8 mouse cellular contexts compared by ENCODE assay signal in genomic region chr12:27932382-27933140, GRCm38 (mm10).
DNase-seq lines count a peak whose midpoint lies in the region; ATAC-seq and TF ChIP-seq lines count a peak whose summit lies in the region.

No protein-coding gene starts in this region.

- TF ChIP-seq POLR2A in heart, adult 2 months (IDR thresholded peaks at IDR 0.05; ENCODE audit: insufficient read depth, low read depth, low read length) = no peak

- intact Hi-C loops in heart, adult 2 months (cut with DNase I) = no loop called here

- peak; percentile 89 for ATAC-seq in embryonic facial prominence, embryonic 14.5 days (ENCODE audit: low read depth)
- peak; percentile 59; the same call in 1 of the 2 replicates for ATAC-seq in hindbrain, postnatal 0 days
- peak; percentile 60 for ATAC-seq in midbrain, embryonic 13.5 days

- no peak overlapping the region for H3K9ac ChIP-seq in heart, adult 2 months (ENCODE audit: low read depth, low read length)
- no peak overlapping the region for H3K9ac ChIP-seq in embryonic facial prominence, embryonic 14.5 days (ENCODE audit: low read depth, low read length)
- H3K9ac ChIP-seq in hindbrain, postnatal 0 days (replicated peaks; ENCODE audit: low read length) = no peak overlapping the region
- H3K9ac ChIP-seq in midbrain, embryonic 13.5 days (replicated peaks) = no peak overlapping the region

- WGBS in heart, embryonic 10.5 days = 44% methylated on average over 7 of the region's 7 CpGs
- 35% methylated on average over 7 of the region's 7 CpGs for WGBS in heart, adult 2 months
- 17% methylated on average over 7 of the region's 7 CpGs for WGBS in embryonic facial prominence, embryonic 14.5 days
- 42% methylated on average over 7 of the region's 7 CpGs for WGBS in hindbrain, postnatal 0 days
- 29% methylated on average over 7 of the region's 7 CpGs for WGBS in midbrain, embryonic 13.5 days

- H3K27ac ChIP-seq in heart, embryonic 10.5 days = no peak overlapping the region
- H3K27ac ChIP-seq in heart, adult 2 months = no peak overlapping the region
- H3K27ac ChIP-seq in embryonic facial prominence, embryonic 14.5 days (replicated peaks; ENCODE audit: low read depth, low read length) = no peak overlapping the region
- no peak overlapping the region for H3K27ac ChIP-seq in hindbrain, postnatal 0 days
- peak overlapping the region; percentile 58 for H3K27ac ChIP-seq in midbrain, embryonic 13.5 days

- no peaks in the 10 kb centered on the region for H3K36me3 ChIP-seq in heart, embryonic 10.5 days
- H3K36me3 ChIP-seq in heart, adult 2 months (ENCODE audit: control insufficient read depth, insufficient read depth, low read length) = no peaks in the 10 kb centered on the region
- no peaks in the 10 kb centered on the region for H3K36me3 ChIP-seq in embryonic facial prominence, embryonic 14.5 days (ENCODE audit: control insufficient read depth, insufficient read depth, low read length)
- no peaks in the 10 kb centered on the region for H3K36me3 ChIP-seq in hindbrain, postnatal 0 days (ENCODE audit: insufficient read depth, low read length)
- no peaks in the 10 kb centered on the region for H3K36me3 ChIP-seq in midbrain, embryonic 13.5 days

- H3K4me2 ChIP-seq in embryonic facial prominence, embryonic 14.5 days (ENCODE audit: low read depth, low read length) = 0 out of 2 replicates have a peak overlapping the region, but pooled peaks have one; percentile 10
- H3K4me2 ChIP-seq in hindbrain, postnatal 0 days (ENCODE audit: low read depth, low read length) = no peak overlapping the region
- 0 out of 2 replicates have a peak overlapping the region, but pooled peaks have one; percentile 22 for H3K4me2 ChIP-seq in midbrain, embryonic 13.5 days (replicated peaks)

- no peak for TF ChIP-seq EP300 in heart, adult 2 months (IDR thresholded peaks at IDR 0.05; ENCODE audit: insufficient read depth, low read depth, low read length)

- no peaks in the 10 kb centered on the region for H3K79me2 ChIP-seq in heart, adult 2 months (replicated peaks; ENCODE audit: control insufficient read depth, insufficient read depth, low read length)

- peaks cover 18% of the 10 kb centered on the region for H3K4me1 ChIP-seq in heart, embryonic 10.5 days
- H3K4me1 ChIP-seq in heart, adult 2 months (ENCODE audit: control insufficient read depth, insufficient read depth, low read length) = no peaks in the 10 kb centered on the region; the same call in 1 of the 2 replicates
- peaks cover 23% of the 10 kb centered on the region for H3K4me1 ChIP-seq in embryonic facial prominence, embryonic 14.5 days (ENCODE audit: control insufficient read depth, insufficient read depth, low read length)
- H3K4me1 ChIP-seq in hindbrain, postnatal 0 days (ENCODE audit: insufficient read depth, low read length) = peaks cover 4% of the 10 kb centered on the region; the same call in 1 of the 2 replicates
- H3K4me1 ChIP-seq in midbrain, embryonic 13.5 days (replicated peaks) = peaks cover 26% of the 10 kb centered on the region

- TF ChIP-seq CTCF in heart, adult 2 months (IDR thresholded peaks at IDR 0.05) = no peak
- no peak for TF ChIP-seq CTCF in hindbrain, postnatal 0 days (IDR thresholded peaks at IDR 0.05; ENCODE audit: low read depth)

- H3K9me3 ChIP-seq in heart, embryonic 10.5 days = no peaks in the 10 kb centered on the region
- no peaks in the 10 kb centered on the region for H3K9me3 ChIP-seq in embryonic facial prominence, embryonic 14.5 days (ENCODE audit: control insufficient read depth, low read length)
- H3K9me3 ChIP-seq in hindbrain, postnatal 0 days (ENCODE audit: low read length) = no peaks in the 10 kb centered on the region
- H3K9me3 ChIP-seq in midbrain, embryonic 13.5 days = no peaks in the 10 kb centered on the region

- H3K27me3 ChIP-seq in heart, embryonic 10.5 days (ENCODE audit: insufficient read depth, poor library complexity, severe bottlenecking) = no peaks in the 10 kb centered on the region
- no peaks in the 10 kb centered on the region for H3K27me3 ChIP-seq in heart, adult 2 months (ENCODE audit: control insufficient read depth, insufficient read depth, low read length)
- no peaks in the 10 kb centered on the region for H3K27me3 ChIP-seq in embryonic facial prominence, embryonic 14.5 days (replicated peaks; ENCODE audit: control insufficient read depth, insufficient read depth, low read length)
- H3K27me3 ChIP-seq in hindbrain, postnatal 0 days (ENCODE audit: insufficient read depth, low read length) = no peaks in the 10 kb centered on the region
- H3K27me3 ChIP-seq in midbrain, embryonic 13.5 days = no peaks in the 10 kb centered on the region

- H3K4me3 ChIP-seq in heart, embryonic 10.5 days = no peak overlapping the region
- no peak overlapping the region for H3K4me3 ChIP-seq in heart, adult 2 months
- no peak overlapping the region for H3K4me3 ChIP-seq in embryonic facial prominence, embryonic 14.5 days (ENCODE audit: low read depth, low read length)
- H3K4me3 ChIP-seq in hindbrain, postnatal 0 days (ENCODE audit: low read length) = no peak overlapping the region
- no peak overlapping the region for H3K4me3 ChIP-seq in midbrain, embryonic 13.5 days (replicated peaks)

- peak; percentile 74 for DNase-seq in heart, embryonic 10.5 days (ENCODE audit: low spot score)
- no peak for DNase-seq in heart, adult 2 months
- DNase-seq in embryonic facial prominence, embryonic 14.5 days (ENCODE audit: low spot score) = peak; percentile 87
- peak; percentile 36 for DNase-seq in hindbrain, postnatal 0 days (ENCODE audit: low spot score)
- no peak for DNase-seq in thymus, postnatal 14 days
- no peak for DNase-seq in urinary bladder, postnatal 4 days (ENCODE audit: low spot score in 2 of 2)
- DNase-seq in spleen, postnatal 14 days (ENCODE audit: low spot score in 2 of 2) = no peak

Comparison
In these comparisons a context has a peak if more than half of its experiments do, and no peak if none do; other contexts are left out.
1. DNase-seq: peak in heart, embryonic 10.5 days (single experiment), embryonic facial prominence, embryonic 14.5 days (single experiment) and hindbrain, postnatal 0 days (single experiment); none in heart, adult 2 months (0 of 2), thymus, postnatal 14 days (single experiment), urinary bladder, postnatal 4 days (0 of 2) and spleen, postnatal 14 days (0 of 2).
2. Peak in every context shown above with its lines, with median percentiles within 50 percentile points of each other: ATAC-seq.